Mouse (Mus musculus) left cerebral cortex, postnatal 36 days (tissue): ENCODE measurements around the gene Olfr1335. TPM values are rescaled to one million over a fixed set of nuclear protein-coding genes. Genes with fewer than 3 reads are reported as not detected.
"Not testable (repeated sequence)": the region's sequence is repeated elsewhere in the genome, so short reads cannot be mapped to it uniquely, and the experiment has no call there.

Experiments used
- DNase-seq, 2 experiments: peaks; one replicate each; pipeline ENCODE4 v3.0.0; 2021 to 2022; ENCODE audit warnings: low spot score in 2 of 2, mixed read lengths in 1 of 2
- intact Hi-C: fragments of 180-260 bp; cut with DNase I; formaldehyde crosslinking; loops from one replicate; pipeline ENCODE4 v1.15.1; 2025
- total RNA-seq, 2 experiments: library from RNA; stranded (reverse); gene quantifications; 2 replicates each; pipeline ENCODE4 v1.2.3; 2021

Gene Olfr1335
- not detected for total RNA-seq

DNA sequence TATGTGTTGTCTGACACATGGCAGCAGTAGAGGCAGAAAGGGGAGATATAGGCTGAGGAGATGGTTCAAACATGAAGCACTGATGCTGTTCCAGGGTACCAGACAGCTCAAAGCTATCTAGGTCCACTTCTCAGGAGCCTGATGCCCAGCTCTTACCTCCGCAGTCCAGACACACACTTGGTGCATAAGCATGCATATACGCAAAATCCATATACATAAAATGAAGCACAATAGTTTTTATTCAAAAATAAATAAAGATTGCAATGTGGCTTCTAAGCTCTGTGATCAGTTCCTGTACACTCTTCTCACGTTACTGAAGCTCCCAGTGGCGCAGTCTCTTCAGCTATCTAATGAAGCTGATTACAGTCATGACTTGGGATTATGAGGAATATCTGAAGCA, at the start of gene Olfr1335:
TSS of gene Olfr1335 (minus strand) at position 101 of the 400 bp plus-strand sequence.
- no peak for DNase-seq
- intact Hi-C loops, result no loop called here

- no peak for DNase-seq
- intact Hi-C loops, result no loop called here
Measured at GRCm38 (mm10) chr4:118836179-118836578, 26.4 kb upstream of the Olfr1335 start, which contains the start of gene Olfr1333. Olfr1333 (minus strand) TSS chr4:118836279.

- no peak for DNase-seq
- intact Hi-C loops, result no loop called here
Measured at GRCm38 (mm10) chr4:118818921-118819320, 9.2 kb upstream of the Olfr1335 start.

- DNase-seq, intact Hi-C loops: not testable (repeated sequence)
Measured at GRCm38 (mm10) chr4:118792796-118793195, 16.9 kb downstream of the Olfr1335 start.

DNA sequence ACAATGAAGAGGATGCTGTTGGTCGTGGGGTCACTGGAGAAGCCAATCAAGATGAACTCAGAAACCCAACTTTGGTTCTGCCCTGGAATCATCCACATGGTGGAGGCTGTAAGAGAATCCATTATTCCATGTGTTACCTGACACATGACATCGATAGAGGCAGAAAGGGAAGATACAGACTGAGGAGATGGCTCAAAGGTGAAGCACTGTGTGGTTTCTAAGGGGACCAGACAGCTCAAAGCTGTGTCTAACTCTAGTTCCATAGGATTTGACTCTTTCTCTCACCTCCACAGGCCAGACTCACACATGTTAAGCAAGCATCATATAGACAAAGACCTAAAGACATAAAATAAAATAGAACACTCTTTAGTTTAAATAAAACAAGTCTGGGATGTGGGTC, 27.3 kb downstream of the Olfr1335 start, which contains the start of gene Olfr1337:
TSS of gene Olfr1337 (minus strand) at position 101 of the 400 bp plus-strand sequence.
- no peak for DNase-seq

More for the DNA sequence above, 27.3 kb downstream of the Olfr1335 start, which contains the start of gene Olfr1337:
- intact Hi-C loops, result no loop called here

Other genes with a start within 250 kb of the Olfr1335 start
- gene Cfap57, start 189.2 kb downstream of the Olfr1335 start, total RNA-seq, result under 1 TPM; 0.64 to 0.70 TPM
- 10 to 100 TPM; 53.5 to 62.3 TPM for gene Ebna1bp2, start 189.1 kb downstream of the Olfr1335 start, total RNA-seq
- gene Olfr62, start 151.0 kb downstream of the Olfr1335 start, total RNA-seq, result not detected
- not detected for gene Olfr1342, start 117.2 kb downstream of the Olfr1335 start, total RNA-seq
- gene Olfr1341, start 106.4 kb downstream of the Olfr1335 start, total RNA-seq, result not detected
- gene Olfr1340, start 89.8 kb downstream of the Olfr1335 start, total RNA-seq, result not detected
- not detected for gene Olfr1339, start 77.8 kb downstream of the Olfr1335 start, total RNA-seq
- gene Olfr1338, start 51.2 kb downstream of the Olfr1335 start, total RNA-seq, result not detected
- gene Olfr1337, start 27.4 kb downstream of the Olfr1335 start, total RNA-seq, result not detected
- gene Olfr1333, start 26.3 kb upstream of the Olfr1335 start, total RNA-seq, result not detected
- gene Olfr1331, start 54.7 kb upstream of the Olfr1335 start, total RNA-seq, result not detected
- gene Olfr1330, start 78.7 kb upstream of the Olfr1335 start, total RNA-seq, result not detected
- not detected for gene Olfr1329, start 107.5 kb upstream of the Olfr1335 start, total RNA-seq
- not detected for gene Olfr1328, start 128.7 kb upstream of the Olfr1335 start, total RNA-seq
- gene Lao1, start 151.6 kb upstream of the Olfr1335 start, total RNA-seq, result under 1 TPM; 0.35 to 0.82 TPM